Mouse (Mus musculus) ES-Bruce4 (cell line): ENCODE measurements around the gene Hace1.

Source experiments
- CTCF ChIP-seq: IDR thresholded peaks from one replicate; pipeline ENCODE4 v1.8.1; 2011; ENCODE audit warnings: low read depth, low read length
- POLR2A ChIP-seq: IDR thresholded peaks from one replicate; pipeline ENCODE4 v1.8.1; 2011; ENCODE audit warnings: low read length; ENCODE audit not compliant: insufficient read depth

- TF ChIP-seq POLR2A (no peak), CTCF (no peak)
Measured at GRCm38 (mm10) chr10:45631995-45632394, 54.4 kb downstream of the Hace1 start.
